14 mouse cellular contexts compared by ENCODE assay signal in genomic region chr1:45472751-45473150, GRCm38 (mm10). TPM values are rescaled to one million over a fixed set of nuclear protein-coding genes. Genes with fewer than 3 reads are reported as not detected.
DNase-seq lines count a peak whose midpoint lies in the region.
"Had no signal": no experiment of that assay in that cellular context is flagged by ENCODE, and none has a peak within 500 bp of the region (broad histone marks: within the 10 kb centered on the region; RNA-seq: fewer than 3 reads in every experiment).

No protein-coding gene starts in this region.

- intact Hi-C loops in left cerebral cortex, postnatal 25 days (cut with DNase I): no loop called here

- peak; percentile 33 to 74 for DNase-seq in frontal cortex, adult 2 months (ENCODE audit: extremely low spot score in 1 of 2, low spot score in 1 of 2)
- DNase-seq in frontal cortex, postnatal 10 days (ENCODE audit: low spot score in 2 of 2): no peak
- DNase-seq in 3T3-L1 (ENCODE audit: low read depth, low spot score): peak; percentile 78
- peak; percentile 58 to 75 for DNase-seq in layer of hippocampus, adult 18-20 months (ENCODE audit: low spot score in 2 of 2)
- peak; percentile 31 to 81 for DNase-seq in left cerebral cortex, postnatal 25 days (ENCODE audit: low spot score in 2 of 2)
- no peak for DNase-seq in lung, postnatal 4 days
- DNase-seq in cerebellum, postnatal 10 days: no peak
- no peak for DNase-seq in kidney, adult 11 months
- DNase-seq: cerebellum, adult 2 months; kidney, adult 9 months; lung, adult 18-20 months; retina, postnatal 1 day; thymus, adult 2 months had no signal

RNA-seq across cellular contexts. Expression of gene Col5a2, which starts 30.3 kb away (rescaled TPM):
- polyA plus RNA-seq in frontal cortex, adult 2 months (2012; rRNA removed): 4.4 and 5.5 TPM in 2 replicates
- total RNA-seq in layer of hippocampus, adult 18-20 months (2021): 1 to 10 TPM; 6.4 to 7.4 TPM
- 1 to 10 TPM; 3.4 to 3.8 TPM for total RNA-seq in left cerebral cortex, postnatal 25 days (2021)
- total RNA-seq: neutrophil, adult 5-6 weeks had no signal

Comparison
In these comparisons a context has a peak if more than half of its experiments do, and no peak if none do; other contexts are left out.
1. DNase-seq: peak in frontal cortex, adult 2 months (2 of 2), 3T3-L1 (single experiment), layer of hippocampus, adult 18-20 months (2 of 2) and left cerebral cortex, postnatal 25 days (2 of 2); none in frontal cortex, postnatal 10 days (0 of 2), lung, postnatal 4 days (0 of 2), cerebellum, postnatal 10 days (0 of 2) and kidney, adult 11 months (single experiment).